Mouse (Mus musculus): ENCODE results near the gene Slc38a6. TPM values are rescaled to one million over a fixed set of nuclear protein-coding genes. Genes with fewer than 3 reads are reported as not detected.

Slc38a6 gene
- total RNA-seq, 4 experiments from 2014 or later, result 7.5 to 16.0 (median 12.6) TPM

DNA sequence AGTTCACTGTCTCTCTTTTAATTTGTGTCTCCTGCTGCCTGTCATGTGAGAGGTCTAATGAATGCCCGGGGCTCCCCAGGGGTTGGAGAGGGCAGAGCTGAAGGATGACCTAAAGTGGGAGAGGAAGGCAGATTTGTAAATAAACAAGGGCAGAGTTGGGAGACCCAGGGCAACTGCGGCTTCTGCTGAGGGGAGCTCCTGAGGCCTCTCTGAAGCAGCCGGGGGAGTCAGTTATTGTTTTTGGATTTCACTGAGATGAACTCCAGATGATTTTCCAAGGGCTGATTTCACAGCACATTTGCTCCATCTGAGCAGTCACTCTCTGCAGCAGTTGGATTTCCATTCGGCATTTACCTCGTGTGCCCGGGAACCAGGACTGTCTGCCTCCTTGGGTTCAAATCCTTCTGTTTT, 107.3 kb downstream of the Slc38a6 start:
- DNase-seq, result no peak

DNA sequence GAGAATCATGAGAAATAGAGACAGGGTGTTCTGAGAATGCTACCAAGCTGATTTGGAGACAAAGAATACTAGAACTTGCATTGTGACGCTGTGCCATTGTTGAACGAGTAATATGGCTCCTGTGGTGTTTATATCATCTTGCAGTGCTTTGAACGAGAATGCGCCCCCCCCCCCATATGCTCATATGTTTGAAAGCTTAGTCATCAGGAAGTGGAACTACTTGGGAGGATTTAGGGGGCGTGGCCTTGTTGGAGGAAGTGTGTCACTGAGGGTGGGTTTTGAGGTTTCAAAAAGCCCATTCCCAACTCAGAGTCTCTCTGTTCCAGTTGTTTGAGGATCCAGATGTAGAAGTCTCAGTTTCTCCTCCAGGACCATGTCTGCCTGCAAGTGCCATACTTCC, 108.0 kb downstream of the Slc38a6 start:
- DNase-seq, result no peak

GRCm38 (mm10) chr12:73399426-73399825, 112.8 kb downstream of the Slc38a6 start:
- no peak for DNase-seq

GRCm38 (mm10) chr12:73400481-73401025, 114.0 kb downstream of the Slc38a6 start:
- no peak for DNase-seq

DNA sequence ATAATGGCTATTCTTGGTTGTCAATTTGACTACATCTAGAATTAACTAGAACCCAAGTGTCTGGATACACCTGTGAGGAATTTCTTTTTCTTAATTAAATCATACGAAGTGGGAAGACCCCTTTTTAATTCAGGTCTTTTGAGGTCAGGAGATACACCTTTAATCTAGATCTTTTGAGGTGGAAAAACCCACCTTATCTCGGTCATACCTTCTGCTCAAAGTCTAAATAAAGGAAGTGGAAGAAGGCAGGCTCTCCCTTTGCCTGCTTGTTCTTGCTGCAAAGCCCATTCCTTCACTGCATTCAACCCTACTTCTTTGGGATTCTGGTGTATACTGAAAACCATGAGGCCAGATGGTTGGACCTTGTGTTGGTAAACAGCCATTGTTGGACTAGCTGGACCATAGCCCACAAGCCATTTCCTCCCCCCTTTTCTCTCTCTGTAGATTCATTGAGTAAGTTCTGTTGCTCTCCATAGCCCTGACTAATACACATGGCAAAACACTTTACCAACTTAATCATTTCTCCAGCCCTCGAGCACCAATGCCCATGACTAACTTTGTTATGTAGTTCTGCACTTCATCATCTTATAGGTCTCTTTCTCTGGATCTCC, 115.0 kb downstream of the Slc38a6 start:
- no peak for DNase-seq

- no peak for DNase-seq
Observed at GRCm38 (mm10) chr12:73402137-73402712, 115.6 kb downstream of the Slc38a6 start.

DNA sequence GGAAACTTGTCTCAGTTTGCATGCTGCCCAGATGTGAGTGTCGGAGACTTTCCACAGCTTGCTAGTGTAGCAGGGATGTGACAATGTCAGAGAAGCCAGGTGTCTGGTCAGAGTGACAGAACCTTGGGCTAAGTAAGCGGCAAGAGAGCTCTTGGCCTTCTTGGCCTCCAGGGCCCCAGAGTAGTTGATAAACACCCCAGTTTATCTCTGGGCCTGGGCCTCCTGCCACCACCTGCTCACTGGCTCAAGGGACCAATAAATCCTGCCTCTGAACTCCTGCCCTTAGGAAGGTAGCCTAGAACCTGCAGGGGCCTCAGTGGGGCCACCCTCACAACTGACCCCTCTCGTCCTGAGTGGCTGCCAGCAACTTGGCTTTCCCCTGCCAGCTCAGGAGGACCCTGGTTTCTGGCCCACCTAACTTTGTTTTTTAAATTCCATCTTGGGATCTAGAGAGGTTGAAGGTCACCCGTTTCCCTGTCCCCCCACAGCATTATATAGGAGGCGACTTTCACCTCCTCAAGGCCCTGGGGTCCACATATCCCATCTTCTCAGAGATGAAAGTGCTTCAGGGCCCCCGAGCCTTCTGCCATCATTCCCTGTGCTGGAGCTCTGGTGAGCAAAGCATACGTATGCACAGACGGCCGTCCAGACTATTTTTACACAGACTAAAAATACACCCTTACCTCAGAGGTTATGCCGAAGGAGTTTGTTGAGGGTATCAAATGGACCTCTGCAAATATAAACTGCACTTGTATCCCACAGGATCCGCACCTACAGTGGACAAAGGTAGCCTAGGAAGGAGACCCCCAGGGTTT, 116.5 kb downstream of the Slc38a6 start:
- DNase-seq, result no peak

Other genes starting within 250 kb of the Slc38a6 start
- 1 to 10 TPM in 3 of 4 experiments, under 1 TPM in 1; 0.94 to 2.3 (median 1.3) TPM for gene Six1, start 232.9 kb upstream of the Slc38a6 start, total RNA-seq (2022)
- 1 to 10 TPM in 2 of 4 experiments, under 1 TPM in 2; 0.94 to 1.4 (median 1.0) TPM for gene Six4, start 173.3 kb upstream of the Slc38a6 start, total RNA-seq (2022)
- gene Mnat1, start 163.1 kb upstream of the Slc38a6 start, total RNA-seq (2022), result 10 to 100 TPM; 21.1 to 29.8 (median 24.7) TPM
- 10 to 100 TPM; 13.1 to 19.5 (median 14.6) TPM for gene Trmt5, start 69 bp upstream of the Slc38a6 start, total RNA-seq (2022)